Mouse (Mus musculus) liver, postnatal 0 days (tissue): ENCODE measurements around the gene Gatad2a. TPM values are rescaled to one million over a fixed set of nuclear protein-coding genes. Genes with fewer than 3 reads are reported as not detected.

Experiments
- ATAC-seq: fragments of 200-750 bp; cut with Nextera tagmentation; 2 replicates; pipeline ENCODE4 v1.8.0; 2017; ENCODE audit warnings: mild to moderate bottlenecking, moderate library complexity
- DNase-seq: peaks from one replicate; pipeline ENCODE4 v3.0.0-alpha.2; 2016
- H3K27ac ChIP-seq: fragments of 300-500 bp; sonication (generic); 2 replicates; pipeline ENCODE4 v1.5.1; 2014; ENCODE audit warnings: antibody characterized with exemption, moderate library complexity, mild to moderate bottlenecking, low read depth
- H3K27me3 ChIP-seq: fragments of 300-500 bp; sonication (generic); 2 replicates; pipeline ENCODE4 v1.6.1; 2014; ENCODE audit warnings: low read length, control low read depth, mixed read lengths; ENCODE audit not compliant: insufficient read depth
- H3K36me3 ChIP-seq: fragments of 300-500 bp; sonication (generic); replicated peaks from 2 replicates; pipeline ENCODE4 v1.6.1; 2014; ENCODE audit warnings: mild to moderate bottlenecking, control low read depth, low read length, moderate library complexity, mixed read lengths; ENCODE audit not compliant: insufficient read depth
- H3K4me1 ChIP-seq: fragments of 300-500 bp; sonication (generic); 2 replicates; pipeline ENCODE4 v1.6.1; 2014; ENCODE audit warnings: antibody characterized with exemption, mild to moderate bottlenecking, control low read depth; ENCODE audit not compliant: insufficient read depth
- H3K4me2 ChIP-seq: fragments of 300-500 bp; sonication (generic); 2 replicates; pipeline ENCODE4 v1.6.1; 2014; ENCODE audit warnings: low read depth, mild to moderate bottlenecking, low read length, moderate library complexity, mixed read lengths
- H3K4me3 ChIP-seq: fragments of 300-500 bp; sonication (generic); 2 replicates; pipeline ENCODE4 v1.5.1; 2014; ENCODE audit warnings: low read depth, low read length
- H3K9ac ChIP-seq: fragments of 300-500 bp; sonication (generic); replicated peaks from 2 replicates; pipeline ENCODE4 v1.6.1; 2014; ENCODE audit warnings: mild to moderate bottlenecking, moderate library complexity
- H3K9me3 ChIP-seq: fragments of 300-500 bp; sonication (generic); 2 replicates; pipeline ENCODE4 v1.6.1; 2016; ENCODE audit warnings: mild to moderate bottlenecking, control low read depth, low read length, mixed read lengths
- CTCF ChIP-seq: sonication (generic); IDR thresholded peaks from 2 replicates; pipeline ENCODE4 v1.5.1; 2016; ENCODE audit warnings: antibody characterized with exemption, low read depth
- EP300 ChIP-seq: IDR thresholded peaks from 2 replicates; pipeline ENCODE4 v1.6.1; 2016; ENCODE audit warnings: antibody characterized with exemption, low read depth, mild to moderate bottlenecking
- WGBS: fragments of 180-500 bp; shearing (Covaris S2); extraction: QIAGEN DNeasy Blood & Tissue Kit; methylation state at CpG from one replicate; pipeline ENCODE4 v1.1.7; 2014; ENCODE audit not compliant: insufficient replicate concordance; 5-methylcytosine and 5-hydroxymethylcytosine counted together
- polyA plus RNA-seq: library from polyadenylated mRNA; unstranded; fragments of >200 nt; fragmentation: Nextera tagmentation; extraction: Ambion mirVana; gene quantifications from 2 replicates; pipeline ENCODE4 v1.2.1, GENCODE M21; 2015

The Gatad2a gene
- polyA plus RNA-seq, 1 experiment from 2014 or later = 20.7 TPM

DNA sequence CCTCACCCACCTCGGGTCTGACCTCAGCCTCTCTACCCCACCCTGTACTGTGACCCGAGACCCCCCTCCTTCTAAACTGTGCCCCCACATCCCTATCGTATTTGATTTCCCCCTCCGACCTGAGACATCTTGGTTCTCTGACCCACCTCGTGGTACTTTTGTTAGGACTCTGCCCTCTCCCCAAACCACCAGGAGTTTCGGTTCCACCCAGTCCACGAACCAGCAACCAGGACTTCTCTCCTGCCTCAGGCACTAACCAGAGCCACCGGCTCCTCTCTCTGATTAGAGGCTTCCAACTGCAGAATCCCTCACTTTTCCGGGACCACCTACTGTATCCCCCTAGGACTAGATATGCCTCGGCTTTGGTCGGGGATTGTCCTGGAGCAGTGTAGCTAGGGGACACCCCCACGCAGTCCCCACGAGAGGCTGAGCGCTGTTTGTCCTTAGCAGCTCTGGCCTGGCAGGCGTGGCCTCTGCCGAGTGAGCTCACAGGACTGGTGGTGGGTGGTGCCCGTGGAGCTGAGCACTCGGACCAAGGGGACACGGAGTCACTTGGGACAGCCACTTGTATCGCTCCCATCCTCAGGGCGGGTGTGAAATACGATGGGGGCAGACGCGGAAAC is 107.8 kb downstream of the Gatad2a start:
- 7% methylated on average over 24 of the region's 24 CpGs for whole genome bisulfite sequencing
- H3K9ac ChIP-seq = no peak overlapping the region
- peak overlapping the region; percentile 22 for H3K4me3 ChIP-seq
- H3K4me2 ChIP-seq = peak overlapping the region; percentile 49
- H3K27ac ChIP-seq = no peak overlapping the region
- TF ChIP-seq EP300 = no peak
- TF ChIP-seq CTCF = no peak
- DNase-seq = no peak
- peaks cover 74% of the 10 kb centered on the region for H3K27me3 ChIP-seq
- no peak for ATAC-seq
- H3K9me3 ChIP-seq = no peaks in the 10 kb centered on the region
- peaks cover 14% of the 10 kb centered on the region for H3K4me1 ChIP-seq
- 0 out of 2 replicates have a peak, but pooled peaks cover 4% of the 10 kb centered on the region for H3K36me3 ChIP-seq

DNA sequence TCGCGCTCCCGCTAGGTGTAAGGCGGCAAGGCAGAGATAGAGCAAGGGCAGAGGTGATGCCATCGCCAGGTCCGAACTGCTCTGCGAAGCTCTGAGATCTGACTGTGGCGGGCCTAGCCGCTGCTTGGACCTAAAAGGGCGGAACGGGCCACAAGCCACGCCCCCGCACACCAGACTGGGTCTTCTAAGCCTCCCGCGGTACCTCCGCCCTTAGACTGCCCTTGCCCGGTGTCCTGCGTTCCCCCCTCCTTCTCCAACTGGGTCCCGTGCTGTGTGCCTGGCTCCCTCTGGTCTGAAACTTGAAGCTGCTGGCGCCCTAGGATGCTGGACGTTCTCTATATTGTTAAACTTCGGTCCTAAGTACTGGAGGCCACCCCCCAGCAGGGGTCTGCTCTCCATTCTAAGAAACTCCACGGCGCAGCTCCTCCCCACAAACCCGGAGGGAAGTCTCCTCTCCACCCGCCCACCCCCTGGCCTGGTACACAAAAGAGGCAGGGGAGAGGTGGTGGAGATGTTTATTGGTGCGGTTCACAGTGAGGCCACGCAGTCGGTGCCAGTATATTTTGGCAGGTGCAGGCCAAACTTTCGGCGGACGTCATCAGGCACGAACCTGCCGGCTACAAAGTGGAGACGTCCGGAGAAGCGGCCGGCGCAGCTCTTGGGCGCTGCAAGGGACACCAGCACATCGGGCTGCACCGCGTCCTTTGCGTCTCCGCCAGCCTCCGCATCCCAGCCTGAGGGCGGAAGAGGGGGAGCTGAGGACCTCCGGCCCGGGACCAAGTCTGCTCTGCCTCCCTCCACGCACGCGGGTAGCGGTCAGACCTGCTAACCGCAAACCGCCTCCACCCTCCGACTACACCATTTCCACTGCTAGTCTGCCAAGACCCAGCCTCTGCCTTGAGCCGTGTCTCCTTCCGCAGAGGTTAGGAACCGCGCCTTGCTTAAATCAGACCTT is 108.6 kb downstream of the Gatad2a start, which contains the start of gene Cilp2:
Cilp2 (minus strand) TSS at position 399 of the 955 bp plus-strand sequence.
- ATAC-seq (no peak; the same call in 1 of the 2 replicates), DNase-seq (no peak)
- Histone ChIP-seq H3K27me3 (peaks cover 82% of the 10 kb centered on the region), H3K36me3 (no peaks in the 10 kb centered on the region), H3K4me3 (peak within 1 kb of the TSS; percentile 22), H3K9ac (no peak within 1 kb of the TSS), H3K4me1 (peaks cover 14% of the 10 kb centered on the region), H3K4me2 (peak within 1 kb of the TSS; percentile 49), H3K9me3 (no peaks in the 10 kb centered on the region), H3K27ac (no peak within 1 kb of the TSS)
- TF ChIP-seq CTCF = no peak
- no peak for TF ChIP-seq EP300
- WGBS = 2% methylated on average over 55 of the region's 60 CpGs

GRCm38 (mm10) chr8:69884141-69884540 is 112.0 kb downstream of the Gatad2a start:
- Histone ChIP-seq H3K4me3 (no peak overlapping the region), H3K27ac (no peak overlapping the region), H3K27me3 (peaks cover 100% of the 10 kb centered on the region), H3K9me3 (0 out of 2 replicates have a peak, but pooled peaks cover 2% of the 10 kb centered on the region), H3K9ac (no peak overlapping the region), H3K4me1 (peaks cover 23% of the 10 kb centered on the region), H3K36me3 (no peaks in the 10 kb centered on the region), H3K4me2 (no peak overlapping the region)
- no peak for ATAC-seq
- 51% methylated on average over 13 of the region's 13 CpGs for WGBS
- DNase-seq = no peak
- TF ChIP-seq EP300 = no peak
- TF ChIP-seq CTCF = no peak

DNA sequence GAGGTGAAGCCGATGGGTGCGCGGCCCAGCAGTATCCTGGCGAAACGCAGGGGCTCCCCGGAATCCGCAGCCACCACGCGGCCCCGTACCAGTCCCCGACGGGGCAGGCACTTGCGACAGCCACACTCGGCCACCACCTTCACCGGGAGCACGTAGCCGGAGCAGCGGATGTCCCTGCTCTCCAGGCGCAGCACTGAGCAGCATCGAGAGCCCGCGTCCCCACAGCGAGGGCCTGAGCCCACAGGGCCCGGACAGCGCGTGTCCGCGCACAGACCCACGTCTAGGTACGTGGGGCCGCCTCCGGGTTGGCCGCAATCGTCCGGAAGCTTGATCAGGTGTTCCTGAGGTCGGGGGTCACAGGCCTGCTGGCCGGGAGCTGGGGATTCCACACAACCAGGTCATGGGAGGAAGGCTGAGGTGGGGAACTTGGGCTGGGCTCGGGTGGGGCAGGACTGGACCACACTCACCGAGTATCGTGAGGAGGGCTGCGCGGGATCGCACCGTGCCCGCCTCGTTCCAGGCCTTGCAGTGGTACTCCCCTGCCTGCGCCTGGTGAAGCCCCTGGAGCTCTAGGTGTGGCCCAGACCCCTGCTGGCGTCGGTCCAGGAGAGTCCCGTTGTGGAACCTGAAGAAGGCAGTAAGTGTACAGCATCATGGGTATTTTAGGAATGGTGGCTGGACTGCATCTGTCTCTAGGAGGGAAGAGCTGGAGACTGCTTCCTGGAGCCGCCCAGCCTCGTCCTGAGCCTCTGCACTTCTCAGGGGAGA is 113.2 kb downstream of the Gatad2a start:
- Histone ChIP-seq H3K36me3 (no peaks in the 10 kb centered on the region), H3K4me2 (no peak overlapping the region), H3K9me3 (0 out of 2 replicates have a peak, but pooled peaks cover 2% of the 10 kb centered on the region), H3K4me1 (peaks cover 18% of the 10 kb centered on the region), H3K27ac (no peak overlapping the region), H3K4me3 (peak overlapping the region; percentile 38; the same call in 1 of the 2 replicates), H3K27me3 (peaks cover 91% of the 10 kb centered on the region), H3K9ac (no peak overlapping the region)
- TF ChIP-seq CTCF (no peak), EP300 (no peak)
- DNase-seq (no peak), ATAC-seq (no peak)
- 15% methylated on average over 51 of the region's 52 CpGs for WGBS

GRCm38 (mm10) chr8:69882021-69882756 is 114.0 kb downstream of the Gatad2a start:
- Histone ChIP-seq H3K9me3 (0 out of 2 replicates have a peak, but pooled peaks cover 2% of the 10 kb centered on the region), H3K36me3 (no peaks in the 10 kb centered on the region), H3K27ac (no peak overlapping the region), H3K27me3 (peaks cover 85% of the 10 kb centered on the region), H3K4me1 (peaks cover 12% of the 10 kb centered on the region), H3K4me2 (peak overlapping the region; percentile 59), H3K9ac (no peak overlapping the region), H3K4me3 (peak overlapping the region; percentile 38)
- 10% methylated on average over 99 of the region's 103 CpGs for WGBS
- TF ChIP-seq CTCF (no peak), EP300 (no peak)
- DNase-seq (peak; percentile 46), ATAC-seq (peak; percentile 43)
